Mouse (Mus musculus) lung, embryonic 16.5 days (tissue): ENCODE measurements around the gene Swt1. TPM values are rescaled to one million over a fixed set of nuclear protein-coding genes. Genes with fewer than 3 reads are reported as not detected.
A peak's percentile ranks its signal among the peaks of the same experiment; 100 is the strongest.

ENCODE experiments used
- ATAC-seq: fragments of 200-750 bp; cut with Nextera tagmentation; 2 replicates; pipeline ENCODE4 v1.8.0; 2017; ENCODE audit warnings: low read depth, mild to moderate bottlenecking, moderate library complexity
- H3K27ac ChIP-seq: fragments of 300-500 bp; sonication (generic); 2 replicates; pipeline ENCODE4 v1.5.1; 2014; ENCODE audit warnings: mild to moderate bottlenecking, control low read depth, low read length
- H3K27me3 ChIP-seq: fragments of 300-500 bp; sonication (generic); 2 replicates; pipeline ENCODE4 v1.6.1; 2014; ENCODE audit warnings: low read depth, low read length, mixed read lengths; ENCODE audit not compliant: control insufficient read depth, insufficient read depth
- H3K36me3 ChIP-seq: fragments of 300-500 bp; sonication (generic); 2 replicates; pipeline ENCODE4 v1.6.1; 2014; ENCODE audit warnings: low read length; ENCODE audit not compliant: control insufficient read depth, insufficient read depth
- H3K4me1 ChIP-seq: fragments of 300-500 bp; sonication (generic); replicated peaks from 2 replicates; pipeline ENCODE4 v1.6.1; 2014; ENCODE audit warnings: low read length, mixed read lengths; ENCODE audit not compliant: control insufficient read depth, insufficient read depth
- H3K4me2 ChIP-seq: fragments of 300-500 bp; sonication (generic); 2 replicates; pipeline ENCODE4 v1.6.1; 2014; ENCODE audit warnings: low read depth, low read length, control low read depth
- H3K4me3 ChIP-seq: fragments of 300-500 bp; sonication (generic); 2 replicates; pipeline ENCODE4 v1.5.1; 2014; ENCODE audit warnings: mild to moderate bottlenecking, low read length, control low read depth
- H3K9ac ChIP-seq: fragments of 300-500 bp; sonication (generic); 2 replicates; pipeline ENCODE4 v1.6.1; 2014; ENCODE audit warnings: low read length, control low read depth
- H3K9me3 ChIP-seq: fragments of 300-500 bp; sonication (generic); 2 replicates; pipeline ENCODE4 v1.6.1; 2016; ENCODE audit warnings: low read length; ENCODE audit not compliant: control insufficient read depth
- WGBS: fragments of 180-500 bp; shearing (Covaris S2); extraction: QIAGEN DNeasy Blood & Tissue Kit; methylation state at CpG from one replicate; pipeline ENCODE4 v1.1.7; 2014; 5-methylcytosine and 5-hydroxymethylcytosine counted together
- polyA plus RNA-seq: library from polyadenylated mRNA; unstranded; fragments of >200 nt; fragmentation: Nextera tagmentation; extraction: Ambion mirVana; gene quantifications from 2 replicates; pipeline ENCODE4 v1.2.1, GENCODE M21; 2015

Swt1 gene
- polyA plus RNA-seq, 1 experiment from 2014 or later = 38.7 TPM

DNA sequence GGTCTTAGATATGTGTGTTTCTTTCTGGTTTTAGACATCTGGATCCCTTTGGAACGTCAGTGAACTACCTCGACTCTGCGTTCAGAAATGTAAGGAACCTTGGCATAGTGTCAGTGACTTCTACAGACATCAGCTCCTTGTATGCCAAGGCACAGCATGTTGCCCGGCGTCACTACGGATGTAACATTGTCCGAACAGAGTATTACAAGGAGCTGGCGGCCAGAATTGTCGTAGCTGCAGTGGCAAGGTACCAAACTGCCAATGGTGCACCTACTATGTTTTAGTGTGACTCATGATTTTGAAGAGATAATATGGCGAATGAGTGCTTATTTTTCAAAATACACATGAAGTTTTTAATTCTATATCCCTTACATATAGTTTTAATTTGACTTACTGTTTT lies 21.6 kb upstream of the Swt1 start:
- no peaks in the 10 kb centered on the region for H3K4me1 ChIP-seq
- H3K9me3 ChIP-seq = no peaks in the 10 kb centered on the region
- no peak for ATAC-seq
- no peak overlapping the region for H3K4me2 ChIP-seq
- H3K27ac ChIP-seq = no peak overlapping the region
- H3K36me3 ChIP-seq = peaks cover 44% of the 10 kb centered on the region
- H3K4me3 ChIP-seq = no peak overlapping the region
- H3K27me3 ChIP-seq = no peaks in the 10 kb centered on the region
- H3K9ac ChIP-seq = no peak overlapping the region
- WGBS = 94% methylated on average over 10 of the region's 10 CpGs

DNA sequence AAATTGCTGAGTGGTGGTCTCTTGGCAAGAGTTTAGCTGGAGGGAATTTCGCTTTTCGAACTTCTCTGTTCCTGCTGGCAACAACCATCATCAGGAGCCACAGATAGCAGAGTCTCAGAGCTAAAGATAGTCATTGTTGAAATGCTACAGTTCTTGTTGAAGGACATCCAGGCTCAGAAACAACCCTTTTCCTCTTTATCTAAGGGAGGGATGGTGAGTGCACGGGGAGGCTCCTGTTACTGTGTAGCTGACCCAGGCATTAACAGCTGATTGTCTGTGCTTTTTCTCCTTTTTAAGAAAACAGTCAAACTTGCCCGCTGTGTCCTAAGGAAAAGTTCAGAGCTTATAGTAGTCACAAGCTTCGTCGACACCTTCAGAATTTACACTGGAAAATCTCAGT lies 7.2 kb upstream of the Swt1 start:
- no peaks in the 10 kb centered on the region for H3K9me3 ChIP-seq
- no peak overlapping the region for H3K27ac ChIP-seq
- no peak overlapping the region for H3K9ac ChIP-seq
- WGBS = 61% methylated on average over 6 of the region's 6 CpGs
- no peaks in the 10 kb centered on the region for H3K27me3 ChIP-seq
- peaks cover 31% of the 10 kb centered on the region for H3K36me3 ChIP-seq
- no peak overlapping the region for H3K4me2 ChIP-seq
- H3K4me1 ChIP-seq = no peaks in the 10 kb centered on the region
- no peak for ATAC-seq
- no peak overlapping the region for H3K4me3 ChIP-seq

DNA sequence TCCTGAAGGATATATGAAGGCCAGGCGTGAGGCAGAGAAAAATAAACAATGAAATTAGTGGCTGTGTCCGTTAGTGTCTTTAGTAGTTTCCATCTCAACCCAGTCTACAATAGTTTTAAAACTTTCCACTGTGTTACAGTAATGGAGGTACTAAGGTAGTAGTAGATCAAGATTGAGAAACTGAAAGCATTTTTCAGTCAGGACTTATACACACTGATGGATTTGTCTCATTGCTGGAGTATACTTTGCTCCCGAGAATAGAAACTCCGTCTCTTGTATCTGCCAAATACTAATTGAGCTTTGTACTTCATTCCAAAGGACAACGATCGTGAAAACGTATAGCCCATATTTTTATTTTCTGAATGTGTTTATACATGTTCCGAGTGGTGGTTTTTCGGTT lies 1.1 kb upstream of the Swt1 start:
- WGBS = 21% methylated on average over 9 of the region's 9 CpGs
- peak overlapping the region; percentile 98 for H3K9ac ChIP-seq

DNA sequence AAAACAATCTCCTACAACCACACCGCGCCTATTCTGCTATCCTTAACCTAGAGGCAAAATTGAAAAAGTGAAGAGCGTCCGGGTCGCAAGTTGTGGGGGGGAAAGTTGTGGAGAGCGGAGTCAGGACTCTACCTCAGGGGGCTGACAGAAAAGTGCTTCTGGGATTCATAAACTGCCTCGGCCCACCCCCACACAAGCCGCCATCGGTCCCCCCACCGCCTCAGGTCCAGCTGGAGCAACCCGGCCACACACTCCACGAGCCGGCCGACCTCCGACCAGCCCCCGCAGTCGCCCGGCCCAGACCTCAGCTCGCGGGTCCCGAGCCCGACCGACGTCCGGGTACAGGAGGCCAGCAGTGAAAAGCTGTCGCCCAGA lies 380 bp downstream of the Swt1 start:
- Histone ChIP-seq H3K4me1 (peaks cover 15% of the 10 kb centered on the region), H3K4me3 (peak overlapping the region; percentile 97), H3K9ac (peak overlapping the region; percentile 91), H3K27me3 (no peaks in the 10 kb centered on the region), H3K36me3 (no peaks in the 10 kb centered on the region), H3K27ac (peak overlapping the region; percentile 92), H3K4me2 (peak overlapping the region; percentile 74), H3K9me3 (no peaks in the 10 kb centered on the region)
- WGBS = 0% methylated on average over 26 of the region's 26 CpGs
- ATAC-seq = peak; percentile 57

More for the DNA sequence above, 1.1 kb upstream of the Swt1 start:
- Histone ChIP-seq H3K9me3 (no peaks in the 10 kb centered on the region), H3K27ac (peak overlapping the region; percentile 97), H3K4me3 (peak overlapping the region; percentile 97), H3K4me2 (peak overlapping the region; percentile 65), H3K36me3 (peaks cover 2% of the 10 kb centered on the region; the same call in 1 of the 2 replicates), H3K4me1 (peaks cover 15% of the 10 kb centered on the region), H3K27me3 (no peaks in the 10 kb centered on the region)
- no peak for ATAC-seq

DNA sequence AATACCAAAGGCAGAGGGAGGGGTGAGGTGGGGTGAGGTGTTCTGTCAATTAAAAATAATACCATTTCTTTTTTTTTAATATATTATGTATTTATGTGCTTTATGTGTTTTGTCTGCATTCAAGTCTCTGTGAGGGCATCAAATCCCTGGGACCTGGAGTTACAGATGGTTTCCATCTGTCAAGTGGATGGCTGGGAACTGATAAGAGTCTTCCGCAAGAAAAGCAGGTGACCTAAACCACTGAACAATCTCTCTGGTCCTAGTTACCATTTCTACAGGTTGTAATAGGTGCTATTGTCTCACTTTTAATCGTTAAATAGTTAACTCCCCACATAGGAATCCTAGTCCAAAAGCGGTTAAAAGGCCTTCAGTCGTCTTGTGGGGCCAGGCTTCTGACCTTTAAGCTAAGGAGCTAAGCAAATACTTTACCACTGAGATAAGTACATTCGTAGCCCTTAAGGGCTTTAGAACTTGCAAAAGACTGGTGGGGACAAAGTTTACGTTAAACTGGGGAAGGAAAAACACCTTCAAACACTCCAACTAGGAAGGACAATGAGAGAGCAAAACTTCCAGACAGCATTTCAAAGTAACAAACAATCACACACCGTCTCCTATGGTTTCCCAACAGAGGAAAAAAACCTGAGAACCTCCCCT lies 1.2 kb downstream of the Swt1 start:
- Histone ChIP-seq H3K27me3 (no peaks in the 10 kb centered on the region), H3K27ac (peak overlapping the region; percentile 92), H3K9me3 (no peaks in the 10 kb centered on the region), H3K9ac (peak overlapping the region; percentile 91), H3K36me3 (no peaks in the 10 kb centered on the region), H3K4me2 (peak overlapping the region; percentile 74), H3K4me1 (peaks cover 15% of the 10 kb centered on the region), H3K4me3 (peak overlapping the region; percentile 97)
- WGBS = 10% methylated on average over 7 of the region's 7 CpGs
- no peak for ATAC-seq

DNA sequence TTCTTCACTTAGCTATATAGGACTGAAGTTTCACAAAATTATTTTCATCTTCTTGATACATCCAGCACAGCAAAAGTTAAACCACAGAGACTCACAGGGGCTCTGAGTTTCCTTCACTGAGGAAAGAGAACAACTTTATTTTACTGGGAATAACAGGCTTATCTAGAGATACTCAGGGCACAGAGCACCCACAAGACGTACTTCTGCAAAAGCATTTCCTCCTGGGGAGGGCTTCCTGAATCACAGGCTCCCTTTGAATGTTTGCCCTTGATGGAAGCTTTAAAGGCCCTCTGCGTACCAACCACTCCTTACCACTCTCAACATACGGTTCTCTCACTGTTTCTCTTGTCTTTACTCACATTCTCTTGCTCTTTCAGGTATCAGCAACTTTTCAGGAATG lies 6.1 kb downstream of the Swt1 start:
- Histone ChIP-seq H3K4me1 (peaks cover 8% of the 10 kb centered on the region), H3K27me3 (no peaks in the 10 kb centered on the region), H3K9ac (no peak overlapping the region), H3K4me3 (no peak overlapping the region), H3K36me3 (peaks cover 12% of the 10 kb centered on the region; the same call in 1 of the 2 replicates), H3K9me3 (no peaks in the 10 kb centered on the region), H3K4me2 (no peak overlapping the region), H3K27ac (no peak overlapping the region)
- ATAC-seq = no peak
- WGBS = 52% methylated on average over 3 of the region's 3 CpGs

DNA sequence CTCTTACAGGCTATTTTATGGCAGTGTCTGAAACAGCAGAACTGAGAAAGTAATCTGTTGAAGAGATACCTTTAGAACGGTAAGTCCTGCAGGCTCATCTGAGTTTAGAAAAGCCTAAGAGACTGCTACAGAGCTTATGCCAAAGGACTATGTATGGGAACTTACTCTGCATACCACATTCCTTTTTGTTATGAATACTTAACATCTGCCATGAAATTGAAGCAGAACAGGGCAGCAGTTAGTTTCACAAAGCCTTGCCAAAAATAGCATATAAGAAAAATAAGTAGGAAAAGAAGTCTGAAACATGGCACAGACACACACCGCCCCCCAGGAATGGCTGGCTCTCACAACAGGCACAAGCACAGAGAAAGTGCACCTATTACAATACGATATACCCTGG lies 18.4 kb downstream of the Swt1 start:
- Histone ChIP-seq H3K27ac (no peak overlapping the region), H3K9ac (no peak overlapping the region), H3K4me1 (no peaks in the 10 kb centered on the region), H3K9me3 (no peaks in the 10 kb centered on the region), H3K4me2 (no peak overlapping the region), H3K27me3 (no peaks in the 10 kb centered on the region), H3K36me3 (peaks cover 15% of the 10 kb centered on the region; the same call in 1 of the 2 replicates), H3K4me3 (no peak overlapping the region)
- ATAC-seq = no peak
- WGBS = 91% methylated on average over 3 of the region's 3 CpGs

DNA sequence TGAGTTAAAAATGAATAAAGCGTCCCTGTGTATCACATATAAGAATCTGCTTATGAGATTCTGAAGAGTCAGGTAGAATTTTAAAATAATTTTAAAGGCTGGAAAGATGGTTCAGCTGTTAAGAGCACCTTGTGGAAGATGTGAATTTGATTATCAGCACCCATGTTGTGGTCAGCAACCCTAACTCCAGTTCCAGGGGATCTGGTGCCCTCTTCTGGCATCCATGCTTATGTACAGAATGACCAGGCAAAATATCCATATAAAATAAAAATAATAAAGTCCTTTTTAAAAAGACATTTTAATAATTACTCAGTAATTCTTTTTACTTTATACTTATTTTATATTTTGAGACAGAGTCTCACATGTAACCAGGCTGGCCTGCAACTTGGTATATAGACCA lies 38.2 kb downstream of the Swt1 start:
- H3K27ac ChIP-seq = no peak overlapping the region
- peaks cover 11% of the 10 kb centered on the region for H3K36me3 ChIP-seq
- H3K4me1 ChIP-seq = no peaks in the 10 kb centered on the region
- no peaks in the 10 kb centered on the region for H3K27me3 ChIP-seq
- H3K9ac ChIP-seq = no peak overlapping the region
- 96% methylated on average over 1 of the region's 1 CpGs for WGBS
- no peak overlapping the region for H3K4me3 ChIP-seq
- H3K4me2 ChIP-seq = no peak overlapping the region
- no peaks in the 10 kb centered on the region for H3K9me3 ChIP-seq
- ATAC-seq = no peak

DNA sequence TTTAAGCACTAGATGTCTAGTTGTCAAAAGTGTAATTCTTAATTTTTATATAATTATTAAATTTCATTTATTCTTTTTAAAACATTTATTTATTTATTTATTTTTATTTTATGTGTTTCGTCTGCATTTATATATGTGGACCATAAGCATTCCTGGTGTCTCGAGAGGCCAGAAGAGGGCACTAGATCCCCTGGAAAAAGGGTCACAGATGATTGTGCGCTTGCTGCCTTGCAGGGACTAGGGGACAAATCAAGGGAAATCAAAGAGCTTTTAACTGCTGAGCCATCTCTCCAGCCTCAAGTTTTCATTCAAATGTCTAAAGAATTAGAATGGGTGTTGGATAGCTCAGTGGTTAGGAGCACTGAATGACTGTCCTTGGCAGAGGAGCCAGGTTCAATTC lies 50.9 kb downstream of the Swt1 start:
- no peak for ATAC-seq
- Histone ChIP-seq H3K9ac (no peak overlapping the region), H3K4me1 (no peaks in the 10 kb centered on the region), H3K27me3 (no peaks in the 10 kb centered on the region), H3K4me2 (no peak overlapping the region), H3K36me3 (peaks cover 11% of the 10 kb centered on the region; the same call in 1 of the 2 replicates), H3K4me3 (no peak overlapping the region), H3K27ac (no peak overlapping the region), H3K9me3 (no peaks in the 10 kb centered on the region)
- WGBS = 77% methylated on average over 3 of the region's 3 CpGs

DNA sequence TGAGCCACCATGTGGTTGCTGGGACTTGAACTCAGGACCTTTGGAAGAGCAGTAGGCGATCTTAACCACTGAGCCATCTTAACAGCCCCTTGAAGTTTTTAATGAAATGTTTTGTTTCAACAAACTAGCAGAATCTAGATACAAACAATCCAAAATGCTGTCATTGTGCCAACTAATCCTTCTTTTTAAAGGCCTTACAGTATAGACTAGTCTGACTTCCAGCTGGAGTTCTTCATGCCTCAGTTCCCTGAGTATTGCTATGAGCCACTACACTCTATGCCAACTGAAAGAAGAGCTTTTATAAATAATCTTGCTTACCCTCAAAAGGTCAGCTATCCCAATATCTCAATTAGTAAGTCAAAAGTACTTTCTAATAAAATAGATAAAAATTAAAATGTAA lies 55.4 kb downstream of the Swt1 start:
- Histone ChIP-seq H3K27ac (no peak overlapping the region), H3K4me1 (no peaks in the 10 kb centered on the region), H3K9ac (no peak overlapping the region), H3K4me3 (no peak overlapping the region), H3K9me3 (no peaks in the 10 kb centered on the region), H3K27me3 (no peaks in the 10 kb centered on the region), H3K4me2 (no peak overlapping the region), H3K36me3 (peaks cover 30% of the 10 kb centered on the region)
- peak; percentile 82 for ATAC-seq
- WGBS = 61% methylated on average over 1 of the region's 1 CpGs
